8 mouse cellular contexts compared by ENCODE assay signal in genomic region chr13:31624966-31625332, GRCm38 (mm10). TPM values are rescaled to one million over a fixed set of nuclear protein-coding genes. Genes with fewer than 3 reads are reported as not detected.
DNase-seq lines count a peak whose midpoint lies in the region; ATAC-seq lines count a peak whose summit lies in the region.

No protein-coding gene starts in this region.

- no peak overlapping the region for H3K27ac ChIP-seq in kidney, embryonic 16.5 days (ENCODE audit: low read length)
- no peak overlapping the region; the same call in none of the 2 replicates for H3K27ac ChIP-seq in forebrain, embryonic 10.5 days
- no peak overlapping the region for H3K27ac ChIP-seq in limb, embryonic 15.5 days

- WGBS in kidney, embryonic 16.5 days: under 1% methylated on average over 13 of the region's 13 CpGs
- 0% methylated on average over 13 of the region's 13 CpGs for WGBS in forebrain, embryonic 10.5 days
- under 1% methylated on average over 13 of the region's 13 CpGs for WGBS in limb, embryonic 15.5 days

- 0 out of 2 replicates have a peak, but pooled peaks have one; percentile 8 for ATAC-seq in kidney, embryonic 16.5 days (ENCODE audit: low FRiP score, low TSS enrichment)
- no peak for ATAC-seq in limb, embryonic 15.5 days (ENCODE audit: insufficient number of reproducible peaks, low FRiP score, low TSS enrichment, low read depth)

- no peaks in the 10 kb centered on the region for H3K36me3 ChIP-seq in kidney, embryonic 16.5 days (ENCODE audit: insufficient read depth, low read length)
- H3K36me3 ChIP-seq in forebrain, embryonic 10.5 days (replicated peaks): no peaks in the 10 kb centered on the region
- no peaks in the 10 kb centered on the region for H3K36me3 ChIP-seq in limb, embryonic 15.5 days

- no peaks in the 10 kb centered on the region; the same call in 1 of the 2 replicates for H3K9me3 ChIP-seq in kidney, embryonic 16.5 days (ENCODE audit: low read length)
- no peaks in the 10 kb centered on the region for H3K9me3 ChIP-seq in forebrain, embryonic 10.5 days
- no peaks in the 10 kb centered on the region for H3K9me3 ChIP-seq in limb, embryonic 15.5 days

- peak overlapping the region; percentile 45 for H3K4me3 ChIP-seq in kidney, embryonic 16.5 days (ENCODE audit: low read length)
- H3K4me3 ChIP-seq in forebrain, embryonic 10.5 days: peak overlapping the region; percentile 55
- peak overlapping the region; percentile 53 for H3K4me3 ChIP-seq in limb, embryonic 15.5 days

- no peak overlapping the region for H3K9ac ChIP-seq in kidney, embryonic 16.5 days (replicated peaks; ENCODE audit: low read length)
- no peak overlapping the region for H3K9ac ChIP-seq in limb, embryonic 15.5 days

- peaks cover 99% of the 10 kb centered on the region for H3K27me3 ChIP-seq in kidney, embryonic 16.5 days (ENCODE audit: insufficient read depth, low read length)
- H3K27me3 ChIP-seq in forebrain, embryonic 10.5 days (ENCODE audit: poor library complexity, severe bottlenecking): peaks cover 100% of the 10 kb centered on the region
- H3K27me3 ChIP-seq in limb, embryonic 15.5 days: peaks cover 99% of the 10 kb centered on the region

- peak overlapping the region; percentile 75 for H3K4me2 ChIP-seq in kidney, embryonic 16.5 days (replicated peaks; ENCODE audit: low read depth, low read length)
- H3K4me2 ChIP-seq in limb, embryonic 15.5 days: peak overlapping the region; percentile 97

- H3K4me1 ChIP-seq in kidney, embryonic 16.5 days (ENCODE audit: insufficient read depth, low read length): peaks cover 30% of the 10 kb centered on the region
- H3K4me1 ChIP-seq in forebrain, embryonic 10.5 days: peaks cover 58% of the 10 kb centered on the region
- H3K4me1 ChIP-seq in limb, embryonic 15.5 days: peaks cover 46% of the 10 kb centered on the region

- no peak for DNase-seq in kidney, adult 8-10 months
- no peak for DNase-seq in forebrain, embryonic 10.5 days (ENCODE audit: extremely low spot score, low spot score)
- peak; percentile 57 for DNase-seq in retina, postnatal 1 day
- no peak for DNase-seq in urinary bladder, postnatal 25 days (ENCODE audit: low spot score)
- DNase-seq in spleen, postnatal 36 days (ENCODE audit: low spot score in 2 of 2): no peak
- no peak for DNase-seq in spleen, postnatal 10 days (ENCODE audit: low spot score in 2 of 2)

RNA-seq across cellular contexts. Expression of gene Foxf2, which starts 0.7 kb away (rescaled TPM):
- 0.61 TPM in 1 of 2 replicates, not detected in the other for polyA plus RNA-seq in kidney, embryonic 16.5 days (2015; fragmentation: Nextera tagmentation; extraction: Ambion mirVana)
- 3.5 and 3.9 TPM in 2 replicates for polyA plus RNA-seq in forebrain, embryonic 10.5 days (2016; fragmentation: Nextera tagmentation; extraction: Ambion mirVana)
- polyA plus RNA-seq in limb, embryonic 15.5 days (2015; fragmentation: Nextera tagmentation; extraction: Ambion mirVana): 5.0 and 5.5 TPM in 2 replicates
